Mouse (Mus musculus) erythroblast, embryonic 14.5 days (primary cell): ENCODE measurements around the gene Akr1b8. TPM values are rescaled to one million over a fixed set of nuclear protein-coding genes. Genes with fewer than 3 reads are reported as not detected.

Experiments
- H3K27me3 ChIP-seq: 2 replicates; pipeline ENCODE4 v1.6.1; 2012; ENCODE audit warnings: inconsistent platforms; ENCODE audit not compliant: control insufficient read depth
- H3K36me3 ChIP-seq: 2 replicates; pipeline ENCODE4 v1.6.1; 2012; ENCODE audit warnings: mild to moderate bottlenecking, inconsistent platforms; ENCODE audit not compliant: control insufficient read depth
- H3K4me1 ChIP-seq: 2 replicates; pipeline ENCODE4 v1.6.1; 2012; ENCODE audit warnings: inconsistent platforms; ENCODE audit not compliant: control insufficient read depth
- H3K4me3 ChIP-seq: replicated peaks from 2 replicates; pipeline ENCODE3; 2012; ENCODE audit warnings: moderate library complexity, mild to moderate bottlenecking, inconsistent platforms
- H3K9me3 ChIP-seq: 2 replicates; pipeline ENCODE4 v1.6.1; 2012; ENCODE audit warnings: low read length, inconsistent platforms, mixed read lengths; ENCODE audit not compliant: control insufficient read depth
- GATA1 ChIP-seq: IDR thresholded peaks from 2 replicates; pipeline ENCODE4 v1.6.1; 2012; ENCODE audit warnings: low read length, inconsistent platforms, mixed read lengths
- TAL1 ChIP-seq: IDR thresholded peaks from 3 replicates; pipeline ENCODE4 v1.6.1; 2012; ENCODE audit warnings: low read length, inconsistent platforms, mixed read lengths
- polyA plus RNA-seq: library from polyadenylated mRNA; stranded (reverse); fragments of >175 nt; gene quantifications from 2 replicates; pipeline ENCODE4 v1.2.3, GENCODE M21; 2012

Akr1b8 gene
- polyA plus RNA-seq, 1 experiment: not detected

DNA sequence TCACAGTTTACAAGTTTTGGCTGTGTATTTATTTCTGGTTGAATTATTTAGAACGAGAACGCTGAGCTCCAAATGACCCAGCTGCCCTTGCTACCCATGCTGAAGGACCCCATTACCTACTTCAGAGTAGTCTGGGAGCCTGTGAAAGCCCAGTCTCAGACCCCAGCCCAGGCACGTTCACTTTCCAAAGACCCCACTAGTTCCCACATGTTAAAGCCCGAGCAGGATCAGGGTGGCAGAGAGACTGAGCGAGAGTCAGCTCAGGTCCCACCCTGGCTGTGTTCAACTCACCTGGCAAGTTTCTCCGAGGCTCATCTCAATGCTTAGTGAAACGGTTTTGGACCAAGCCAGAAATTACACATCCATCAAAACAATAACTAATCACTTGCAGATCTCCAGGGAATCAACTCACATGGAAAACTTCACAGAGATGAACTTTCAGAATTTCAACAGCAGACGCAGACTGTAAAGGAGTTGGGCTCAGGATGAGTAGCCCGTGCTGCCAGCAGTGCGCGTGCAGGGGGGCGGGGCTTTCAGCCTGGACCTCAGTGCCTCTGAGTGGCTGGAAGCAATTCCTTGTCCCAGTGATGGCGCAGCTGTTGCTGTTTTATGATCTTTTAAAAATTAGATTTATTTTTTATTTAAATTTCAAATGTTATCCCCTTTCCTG, 30.9 kb downstream of the Akr1b8 start:
- Histone ChIP-seq H3K4me3 (peak overlapping the region; percentile 60), H3K9me3 (no peaks in the 10 kb centered on the region), H3K36me3 (no peaks in the 10 kb centered on the region), H3K27me3 (no peaks in the 10 kb centered on the region), H3K4me1 (peaks cover 14% of the 10 kb centered on the region)
- TF ChIP-seq TAL1 (no peak), GATA1 (no peak)

DNA sequence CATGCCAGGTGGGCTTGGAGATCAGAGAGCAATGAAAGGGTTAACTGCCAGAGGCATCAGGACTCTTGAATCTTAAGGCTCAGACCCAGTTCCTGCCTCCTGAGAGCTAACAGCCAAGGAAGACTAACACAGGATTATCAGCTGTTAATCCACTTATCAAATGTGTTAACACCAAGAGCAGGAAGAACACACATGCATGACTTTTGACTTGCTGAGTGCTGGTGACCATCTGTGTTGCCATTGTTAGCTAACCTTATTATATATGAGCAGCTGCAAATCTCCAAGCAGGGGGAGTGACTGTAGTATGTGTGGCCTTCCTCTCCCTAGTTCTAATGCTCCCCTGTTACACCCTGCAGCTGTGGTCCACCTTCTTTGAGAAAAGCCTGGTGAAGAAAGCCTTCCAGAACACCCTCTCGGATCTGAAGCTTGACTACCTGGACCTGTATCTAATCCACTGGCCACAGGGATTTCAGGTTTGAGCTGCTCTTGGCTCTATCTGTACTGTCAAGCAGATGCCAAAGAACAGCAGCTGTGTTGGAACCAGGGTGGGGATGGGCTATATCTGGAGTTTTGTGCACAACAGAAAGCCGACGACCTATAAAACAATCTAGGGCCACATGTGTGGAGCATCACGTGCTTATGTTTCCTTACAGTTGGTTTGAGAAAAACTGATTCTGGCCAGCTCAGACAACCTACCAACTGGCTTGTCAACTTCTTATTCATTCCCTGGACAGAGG, 34.7 kb downstream of the Akr1b8 start:
- TF ChIP-seq GATA1: no peak
- no peak for TF ChIP-seq TAL1
- Histone ChIP-seq H3K36me3 (no peaks in the 10 kb centered on the region), H3K4me1 (peaks cover 14% of the 10 kb centered on the region), H3K9me3 (no peaks in the 10 kb centered on the region), H3K4me3 (no peak overlapping the region), H3K27me3 (no peaks in the 10 kb centered on the region)

DNA sequence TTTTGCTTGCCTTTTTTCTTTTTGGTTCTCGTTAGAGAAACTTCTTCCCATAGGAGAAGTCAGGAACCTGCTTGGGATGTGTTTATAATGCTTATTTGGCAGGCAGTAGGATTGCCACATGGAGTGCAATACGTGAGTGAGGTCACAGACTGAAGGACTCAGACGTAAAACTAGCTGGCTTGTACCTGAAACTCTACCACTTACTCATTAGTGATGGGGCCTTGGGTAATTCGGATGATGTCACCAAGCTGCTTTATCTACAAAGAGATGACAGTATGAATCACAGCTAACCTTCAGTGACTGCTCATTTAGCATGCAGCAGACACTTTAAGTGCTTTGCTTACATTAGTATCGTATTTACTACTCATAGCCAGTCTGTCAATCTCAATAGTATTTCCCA, 42.0 kb downstream of the Akr1b8 start:
- Histone ChIP-seq H3K36me3 (no peaks in the 10 kb centered on the region), H3K4me3 (no peak overlapping the region), H3K27me3 (no peaks in the 10 kb centered on the region), H3K4me1 (no peaks in the 10 kb centered on the region), H3K9me3 (no peaks in the 10 kb centered on the region)
- TF ChIP-seq GATA1 (no peak), TAL1 (no peak)

DNA sequence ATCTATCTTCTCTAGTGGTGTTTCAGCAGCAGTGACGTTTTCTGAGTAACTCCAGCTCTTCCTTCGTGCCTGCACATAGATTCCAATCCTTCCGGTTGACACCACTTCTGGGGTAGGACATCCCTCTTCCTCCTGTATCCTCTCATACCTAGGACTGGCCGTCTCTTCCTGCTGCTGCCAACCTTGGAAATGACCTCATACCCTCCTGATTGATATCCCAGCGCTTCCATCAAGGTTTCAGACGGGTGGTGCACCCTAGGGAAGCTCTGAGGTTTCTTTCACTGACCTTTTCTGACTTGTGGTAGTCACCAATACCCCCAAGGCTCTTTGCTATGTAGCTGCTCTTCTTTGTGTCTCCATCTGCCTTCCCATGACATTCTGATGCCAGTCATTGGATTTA, 44.5 kb downstream of the Akr1b8 start:
- Histone ChIP-seq H3K4me3 (no peak overlapping the region), H3K27me3 (no peaks in the 10 kb centered on the region), H3K4me1 (no peaks in the 10 kb centered on the region), H3K9me3 (no peaks in the 10 kb centered on the region), H3K36me3 (no peaks in the 10 kb centered on the region)
- TF ChIP-seq TAL1 (no peak), GATA1 (no peak)

DNA sequence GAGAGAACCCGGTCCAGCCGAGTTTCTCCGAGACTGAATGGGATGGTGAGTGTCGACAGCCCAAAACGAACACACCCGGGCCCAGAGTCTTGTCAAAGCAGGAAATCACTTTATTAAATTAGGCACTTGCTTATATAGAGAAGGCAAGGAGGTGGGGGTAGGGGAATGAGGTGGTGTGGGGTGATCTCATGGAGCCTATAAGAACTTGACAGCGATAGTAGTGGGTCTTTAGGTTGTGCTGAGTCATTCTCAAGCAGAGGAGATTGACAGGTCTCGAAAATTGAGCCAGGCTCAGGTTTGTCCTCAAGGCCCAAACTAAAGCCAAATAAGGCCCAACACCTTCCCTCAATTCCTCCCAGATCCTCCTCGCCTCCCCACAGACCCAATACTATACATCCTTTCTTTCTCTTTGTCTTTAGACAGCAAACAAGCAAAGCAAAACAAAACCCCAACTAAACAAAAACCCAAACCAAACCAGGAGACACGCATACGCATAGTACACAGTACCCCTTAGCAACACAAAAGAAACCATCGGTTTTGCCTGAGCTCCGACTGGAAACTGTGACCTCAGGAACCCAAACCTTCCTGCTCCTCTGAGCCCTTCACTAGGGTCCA, 45.8 kb downstream of the Akr1b8 start:
- no peak for TF ChIP-seq GATA1
- no peak for TF ChIP-seq TAL1
- Histone ChIP-seq H3K4me3 (no peak overlapping the region), H3K36me3 (no peaks in the 10 kb centered on the region), H3K9me3 (no peaks in the 10 kb centered on the region), H3K4me1 (no peaks in the 10 kb centered on the region), H3K27me3 (no peaks in the 10 kb centered on the region)

DNA sequence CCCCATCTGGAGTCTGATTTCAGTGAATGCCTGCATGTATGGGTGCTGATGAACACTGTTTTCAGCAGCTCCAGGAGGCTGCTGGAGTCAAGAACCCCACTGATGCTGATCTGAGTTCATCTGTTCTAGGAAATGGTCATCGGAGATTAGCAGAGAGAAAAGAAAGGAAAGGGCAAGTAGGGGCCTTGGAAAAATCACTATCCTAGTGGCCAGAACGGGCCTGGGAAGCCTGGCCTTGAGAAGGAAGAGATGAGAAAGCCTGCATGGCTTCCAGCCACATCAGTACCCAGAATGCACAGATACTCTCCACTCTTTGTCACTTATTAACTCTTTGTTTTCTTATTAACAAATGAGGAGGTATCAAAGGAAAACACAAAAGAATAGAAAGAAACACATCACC, 46.8 kb downstream of the Akr1b8 start:
- TF ChIP-seq GATA1 (no peak), TAL1 (no peak)
- no peaks in the 10 kb centered on the region for H3K4me1 ChIP-seq
- no peaks in the 10 kb centered on the region for H3K27me3 ChIP-seq
- no peak overlapping the region for H3K4me3 ChIP-seq
- no peaks in the 10 kb centered on the region for H3K36me3 ChIP-seq
- no peaks in the 10 kb centered on the region for H3K9me3 ChIP-seq

DNA sequence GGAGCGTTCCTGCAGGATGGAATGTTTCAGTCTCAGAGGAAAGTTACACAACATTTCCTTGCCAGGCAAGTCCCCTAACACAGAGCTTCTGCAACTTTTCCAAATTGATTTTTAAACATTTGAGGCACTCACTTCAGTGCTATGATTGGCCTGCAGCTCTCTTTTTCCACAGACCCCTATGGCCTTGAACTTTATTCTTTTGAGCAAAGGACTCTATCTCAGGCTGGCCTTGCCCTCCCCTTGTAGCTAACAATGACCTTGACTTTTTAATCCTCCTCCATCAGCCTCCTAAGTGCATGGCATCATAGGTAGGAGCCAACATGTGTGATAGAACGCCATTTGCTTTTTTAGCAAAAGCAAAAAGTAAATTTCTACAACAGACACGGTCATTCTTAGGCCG, 52.8 kb downstream of the Akr1b8 start:
- Histone ChIP-seq H3K4me1 (no peaks in the 10 kb centered on the region), H3K4me3 (no peak overlapping the region), H3K27me3 (no peaks in the 10 kb centered on the region), H3K9me3 (peaks cover 5% of the 10 kb centered on the region), H3K36me3 (no peaks in the 10 kb centered on the region)
- TF ChIP-seq TAL1 (no peak), GATA1 (no peak)

DNA sequence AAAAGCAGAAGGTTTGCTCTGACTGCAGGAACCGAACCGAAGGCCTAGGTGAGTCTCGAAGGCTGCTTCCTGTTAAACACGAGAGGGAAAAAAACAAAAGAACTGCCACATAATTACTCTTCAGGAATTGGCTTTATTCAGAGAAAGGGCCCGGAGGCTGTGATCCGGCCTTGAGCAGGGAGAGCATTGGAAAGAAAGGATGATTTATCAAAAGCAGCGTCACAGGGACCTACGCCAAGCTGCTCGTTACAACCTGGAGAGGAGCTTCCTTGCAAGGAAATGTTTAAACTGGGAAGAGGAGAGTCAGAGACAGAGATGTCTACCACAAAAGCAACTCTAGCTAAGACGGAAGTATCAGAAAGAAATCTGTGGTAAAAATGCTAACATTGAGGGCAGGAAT, 53.5 kb downstream of the Akr1b8 start:
- H3K4me3 ChIP-seq: no peak overlapping the region
- H3K36me3 ChIP-seq: no peaks in the 10 kb centered on the region
- no peak for TF ChIP-seq GATA1
- no peak for TF ChIP-seq TAL1
- H3K9me3 ChIP-seq: peaks cover 5% of the 10 kb centered on the region
- H3K27me3 ChIP-seq: no peaks in the 10 kb centered on the region
- no peaks in the 10 kb centered on the region for H3K4me1 ChIP-seq

DNA sequence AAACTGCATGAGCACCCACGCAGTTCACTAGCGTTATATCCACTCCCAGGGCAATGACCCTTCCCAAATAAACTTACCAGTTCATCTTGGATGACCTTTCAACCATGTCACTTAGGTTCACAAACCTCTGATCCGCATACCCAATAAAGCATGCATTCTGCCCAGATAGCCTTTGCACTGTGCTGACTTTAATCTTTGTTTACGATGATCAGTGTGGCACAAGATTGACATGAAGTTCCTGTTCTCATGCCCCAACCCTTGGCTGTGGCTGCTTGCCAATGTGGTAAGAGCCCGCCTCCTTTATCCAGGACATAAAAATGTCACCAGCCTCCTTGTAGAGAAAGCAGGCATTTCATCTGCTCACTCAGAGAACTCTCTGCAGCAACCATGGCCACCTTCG, 58.1 kb downstream of the Akr1b8 start, which contains the start of gene Akr1b7:
TSS of gene Akr1b7 (plus strand) at position 312 of the 400 bp plus-strand sequence.
- Histone ChIP-seq H3K4me1 (peaks cover 3% of the 10 kb centered on the region), H3K4me3 (no peak within 1 kb of the TSS), H3K27me3 (no peaks in the 10 kb centered on the region; the same call in 1 of the 2 replicates), H3K9me3 (peaks cover 2% of the 10 kb centered on the region), H3K36me3 (no peaks in the 10 kb centered on the region)
- TF ChIP-seq TAL1 (no peak), GATA1 (no peak)
